Mouse (Mus musculus): ENCODE measurements around the gene Padi4.

GRCm38 (mm10) chr4:140774025-140774800 is at the start of gene Padi4:
- no peak for TF ChIP-seq POLR2A (IDR thresholded peaks at IDR 0.05; ENCODE audit: low read depth, low read length)
- TF ChIP-seq CTCF (IDR thresholded peaks at IDR 0.05; ENCODE audit: borderline replicate concordance, insufficient read depth, low read length) = no peak

Measured in embryonic fibroblast, embryonic 13.5 days (primary cell).